Mouse (Mus musculus) liver, adult 2 months (tissue): ENCODE data around the gene Itga1. TPM values are rescaled to one million over a fixed set of nuclear protein-coding genes. Genes with fewer than 3 reads are reported as not detected.
A peak's percentile ranks its signal among the peaks of the same experiment; 100 is the strongest.

Source experiments
- DNase-seq: peaks from one replicate; pipeline ENCODE4 v3.0.0-alpha.2; 2011; ENCODE audit warnings: low read depth, low spot score; ENCODE audit errors: extremely low read depth
- H3K27ac ChIP-seq: fragments of 200-500 bp; replicated peaks from 2 replicates; pipeline ENCODE4 v1.5.1; 2012; ENCODE audit warnings: low read depth, mild to moderate bottlenecking, control low read depth, inconsistent platforms, low read length; ENCODE audit not compliant: insufficient read depth
- H3K27me3 ChIP-seq: fragments of 200-500 bp; 2 replicates; pipeline ENCODE4 v1.6.1; 2012; ENCODE audit warnings: mild to moderate bottlenecking, moderate library complexity, low read length, inconsistent platforms; ENCODE audit not compliant: control insufficient read depth, insufficient read depth
- H3K36me3 ChIP-seq: fragments of 200-500 bp; 2 replicates; pipeline ENCODE4 v1.6.1; 2012; ENCODE audit warnings: low read length, inconsistent platforms; ENCODE audit not compliant: control insufficient read depth, insufficient read depth
- H3K4me1 ChIP-seq: fragments of 200-500 bp; 2 replicates; pipeline ENCODE4 v1.6.1; 2011; ENCODE audit warnings: low read length; ENCODE audit not compliant: control insufficient read depth, insufficient read depth
- H3K4me3 ChIP-seq: fragments of 200-500 bp; 2 replicates; pipeline ENCODE4 v1.5.1; 2011; ENCODE audit warnings: low read depth, mild to moderate bottlenecking, control low read depth, low read length, moderate library complexity; ENCODE audit not compliant: insufficient read depth
- H3K79me2 ChIP-seq: fragments of 200-500 bp; 2 replicates; pipeline ENCODE4 v1.6.1; 2012; ENCODE audit warnings: inconsistent platforms, mild to moderate bottlenecking, low read length, moderate library complexity; ENCODE audit not compliant: control insufficient read depth, insufficient read depth
- H3K9ac ChIP-seq: fragments of 200-500 bp; 2 replicates; pipeline ENCODE4 v1.6.1; 2012; ENCODE audit warnings: low read depth, mild to moderate bottlenecking, control low read depth, inconsistent platforms, low read length
- CTCF ChIP-seq: fragments of 200-500 bp; IDR thresholded peaks from 2 replicates; pipeline ENCODE4 v1.5.1; 2011; ENCODE audit warnings: low read depth, low read length, control low read depth
- POLR2A ChIP-seq: fragments of 200-500 bp; IDR thresholded peaks from 2 replicates; pipeline ENCODE4 v1.6.1; 2011; ENCODE audit warnings: low read length, control low read depth; ENCODE audit not compliant: insufficient read depth; ENCODE audit errors: extremely low read depth
- WGBS: fragments of 180-500 bp; shearing (Covaris S2); methylation state at CpG from one replicate; pipeline ENCODE4 v1.1.7; 2018; 5-methylcytosine and 5-hydroxymethylcytosine counted together
- polyA plus RNA-seq: library from polyadenylated mRNA; depleted of rRNA; stranded (reverse); fragments of >200 nt; gene quantifications from 2 replicates; pipeline ENCODE4 v1.2.3, GENCODE M21; 2012
- total RNA-seq: library from RNA; depleted of rRNA; stranded (reverse); fragments of >200 nt; gene quantifications from 2 replicates; pipeline ENCODE4 v1.2.3, GENCODE M21; 2014

The Itga1 gene
- total and polyA plus RNA-seq, 2 experiments, result 3.2 to 20.1 TPM

DNA sequence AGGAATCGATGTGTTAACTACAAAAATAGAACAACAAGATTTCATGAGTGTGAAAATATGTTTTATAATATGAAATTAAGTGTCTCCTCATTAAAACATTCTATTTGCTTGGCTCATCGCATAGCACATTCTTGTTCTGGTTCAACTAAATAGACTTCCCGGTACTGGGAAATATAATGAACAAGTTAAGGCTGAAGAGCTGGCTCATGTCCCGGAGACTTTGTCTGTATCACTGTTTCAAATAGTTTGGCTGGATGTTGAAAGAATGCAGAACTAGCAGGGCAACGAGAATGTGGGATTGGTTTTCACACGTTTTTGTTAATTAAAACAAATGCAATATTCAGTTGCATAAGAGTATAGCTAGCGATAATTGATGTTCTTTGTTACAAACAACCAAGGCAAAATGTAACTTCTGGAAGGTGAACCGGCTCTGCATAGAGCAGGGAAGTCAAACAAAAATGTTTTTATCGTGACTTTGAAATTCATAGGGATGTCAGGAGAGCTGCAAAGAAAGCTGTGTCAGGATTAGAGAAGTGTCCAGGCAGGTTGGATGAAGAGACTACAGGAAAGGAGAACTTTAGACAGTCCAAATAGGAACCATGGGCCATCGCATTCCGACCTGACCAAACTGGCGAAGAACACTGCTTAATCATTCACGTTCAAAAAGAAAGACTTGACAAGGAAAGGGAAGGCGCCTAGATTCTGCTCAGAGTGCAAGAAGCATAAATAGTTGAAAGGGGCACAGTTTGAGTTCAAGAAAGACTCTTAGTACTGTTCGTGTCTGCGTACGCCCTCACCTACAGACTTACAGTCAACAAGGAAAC, 70.4 kb downstream of the Itga1 start:
- peak; percentile 29 for DNase-seq
- no peaks in the 10 kb centered on the region; the same call in 1 of the 2 replicates for H3K4me1 ChIP-seq
- H3K79me2 ChIP-seq, result no peaks in the 10 kb centered on the region; the same call in 1 of the 2 replicates
- no peaks in the 10 kb centered on the region for H3K27me3 ChIP-seq
- H3K36me3 ChIP-seq, result peaks cover 9% of the 10 kb centered on the region; the same call in 1 of the 2 replicates
- 80% methylated on average over 17 of the region's 17 CpGs for WGBS
- no peak overlapping the region for H3K4me3 ChIP-seq
- no peak overlapping the region for H3K9ac ChIP-seq
- peak overlapping the region; percentile 29; the same call in 1 of the 2 replicates for H3K27ac ChIP-seq
- TF ChIP-seq CTCF (no peak), POLR2A (no peak)

DNA sequence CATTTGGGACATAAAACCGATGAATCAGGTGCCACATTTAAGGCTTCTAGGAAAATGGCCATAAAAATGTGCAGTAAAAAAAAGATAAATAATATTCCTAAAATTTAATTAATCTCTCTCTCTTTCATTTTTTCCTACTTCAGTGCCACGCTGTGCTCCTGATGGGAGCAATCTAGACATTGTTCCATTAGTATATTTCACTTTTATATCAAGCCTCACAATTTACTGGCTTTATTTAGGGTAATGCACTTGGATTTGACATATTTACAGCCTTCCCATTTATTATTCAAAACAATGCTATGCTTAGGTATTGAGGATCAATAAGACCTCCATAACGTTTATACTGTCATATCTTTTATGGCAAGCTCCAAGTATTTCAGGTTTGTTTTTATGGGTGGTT, 76.4 kb downstream of the Itga1 start:
- no peaks in the 10 kb centered on the region; the same call in 1 of the 2 replicates for H3K79me2 ChIP-seq
- WGBS, result 88% methylated on average over 3 of the region's 3 CpGs
- H3K27ac ChIP-seq, result no peak overlapping the region
- H3K4me1 ChIP-seq, result peaks cover 1% of the 10 kb centered on the region; the same call in 1 of the 2 replicates
- DNase-seq, result no peak
- TF ChIP-seq CTCF (no peak), POLR2A (no peak)
- H3K9ac ChIP-seq, result no peak overlapping the region
- H3K27me3 ChIP-seq, result no peaks in the 10 kb centered on the region
- H3K36me3 ChIP-seq, result peaks cover 7% of the 10 kb centered on the region; the same call in 1 of the 2 replicates
- no peak overlapping the region for H3K4me3 ChIP-seq

- DNase-seq, result no peak
- H3K4me1 ChIP-seq, result peaks cover 4% of the 10 kb centered on the region; the same call in 1 of the 2 replicates
- TF ChIP-seq CTCF, result no peak
- no peak for TF ChIP-seq POLR2A
- 92% methylated on average over 6 of the region's 6 CpGs for WGBS
- H3K4me3 ChIP-seq, result no peak overlapping the region
- H3K79me2 ChIP-seq, result no peaks in the 10 kb centered on the region
- H3K36me3 ChIP-seq, result peaks cover 2% of the 10 kb centered on the region; the same call in 1 of the 2 replicates
- no peaks in the 10 kb centered on the region for H3K27me3 ChIP-seq
- no peak overlapping the region for H3K27ac ChIP-seq
- no peak overlapping the region for H3K9ac ChIP-seq
These were observed 79.5 kb downstream of the Itga1 start for GRCm38 (mm10) chr13:115022117-115022787.

DNA sequence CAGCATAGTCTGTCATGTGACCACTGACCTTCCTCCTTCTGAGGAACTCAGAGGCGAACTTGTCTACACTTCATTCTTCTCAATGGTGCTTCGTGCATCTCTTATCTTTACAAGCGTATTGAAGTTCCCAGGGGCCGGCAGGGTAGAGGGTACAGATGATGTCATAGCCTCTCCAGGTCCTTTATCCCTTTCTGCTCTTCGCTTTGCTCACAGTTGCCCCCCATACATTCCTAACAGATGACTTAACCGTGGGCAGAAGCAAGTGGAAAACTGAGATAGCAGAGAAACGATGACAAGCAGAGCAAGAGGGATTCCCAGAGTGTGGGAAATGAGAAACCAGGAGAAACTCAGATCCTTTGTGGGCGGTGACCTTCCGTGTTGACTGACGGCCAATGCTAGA, 80.4 kb downstream of the Itga1 start:
- no peak for DNase-seq
- 70% methylated on average over 10 of the region's 10 CpGs for WGBS
- Histone ChIP-seq H3K4me1 (peaks cover 4% of the 10 kb centered on the region; the same call in 1 of the 2 replicates), H3K27ac (peak overlapping the region; percentile 51), H3K27me3 (no peaks in the 10 kb centered on the region), H3K9ac (no peak overlapping the region), H3K79me2 (no peaks in the 10 kb centered on the region), H3K36me3 (peaks cover 2% of the 10 kb centered on the region; the same call in 1 of the 2 replicates), H3K4me3 (no peak overlapping the region)
- no peak for TF ChIP-seq CTCF
- TF ChIP-seq POLR2A, result no peak

DNA sequence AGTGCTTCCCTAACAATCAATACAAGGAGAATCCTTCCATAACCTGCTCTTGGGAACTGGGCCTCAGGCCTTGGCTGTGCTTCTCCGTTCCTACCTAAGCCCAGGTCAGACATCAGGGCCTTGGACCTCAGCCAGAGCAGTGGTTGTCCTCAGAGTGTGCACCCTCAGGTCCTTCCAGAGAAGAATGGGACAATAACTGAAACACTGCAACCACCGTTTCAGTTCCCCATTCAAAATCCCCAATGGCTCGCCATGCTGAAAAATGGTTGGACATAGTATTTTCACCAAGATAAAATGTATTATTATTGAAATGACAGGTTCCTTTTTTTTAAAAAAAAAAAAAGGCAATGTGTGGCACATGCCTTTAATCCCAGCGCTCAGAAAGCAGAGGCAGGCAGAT, 81.0 kb downstream of the Itga1 start:
- H3K79me2 ChIP-seq, result no peaks in the 10 kb centered on the region
- peaks cover 4% of the 10 kb centered on the region; the same call in 1 of the 2 replicates for H3K36me3 ChIP-seq
- H3K27ac ChIP-seq, result no peak overlapping the region
- H3K9ac ChIP-seq, result no peak overlapping the region
- H3K4me1 ChIP-seq, result peaks cover 4% of the 10 kb centered on the region; the same call in 1 of the 2 replicates
- 91% methylated on average over 4 of the region's 4 CpGs for WGBS
- DNase-seq, result no peak
- H3K27me3 ChIP-seq, result no peaks in the 10 kb centered on the region
- no peak overlapping the region for H3K4me3 ChIP-seq
- TF ChIP-seq CTCF (no peak), POLR2A (no peak)
